Mouse (Mus musculus): ENCODE results near the gene Plet1. TPM values are rescaled to one million over a fixed set of nuclear protein-coding genes. Genes with fewer than 3 reads are reported as not detected.
A peak's percentile ranks its signal among the peaks of the same experiment; 100 is the strongest.

The Plet1 gene
- polyA plus RNA-seq, 1 experiment from 2014 or later = 3.1 TPM

GRCm38 (mm10) chr9:50505405-50505804 lies 11.1 kb downstream of the Plet1 start:
- WGBS = 23% methylated on average over 6 of the region's 6 CpGs
- Histone ChIP-seq H3K36me3 (ENCODE audit: control insufficient read depth, insufficient read depth) (no peaks in the 10 kb centered on the region), H3K4me1 (replicated peaks; ENCODE audit: control insufficient read depth, insufficient read depth, low read length) (no peaks in the 10 kb centered on the region), H3K27ac (ENCODE audit: low read depth, low read length) (no peak overlapping the region), H3K4me2 (replicated peaks; ENCODE audit: low read depth) (no peak overlapping the region), H3K9ac (ENCODE audit: low read depth, low read length) (no peak overlapping the region), H3K9me3 (ENCODE audit: control insufficient read depth) (no peaks in the 10 kb centered on the region), H3K27me3 (replicated peaks; ENCODE audit: control insufficient read depth, insufficient read depth, low read length) (no peaks in the 10 kb centered on the region), H3K4me3 (ENCODE audit: low read depth, low read length) (no peak overlapping the region)
- TF ChIP-seq CTCF (IDR thresholded peaks at IDR 0.05; ENCODE audit: low read depth) = no peak
- no peak for ATAC-seq

DNA sequence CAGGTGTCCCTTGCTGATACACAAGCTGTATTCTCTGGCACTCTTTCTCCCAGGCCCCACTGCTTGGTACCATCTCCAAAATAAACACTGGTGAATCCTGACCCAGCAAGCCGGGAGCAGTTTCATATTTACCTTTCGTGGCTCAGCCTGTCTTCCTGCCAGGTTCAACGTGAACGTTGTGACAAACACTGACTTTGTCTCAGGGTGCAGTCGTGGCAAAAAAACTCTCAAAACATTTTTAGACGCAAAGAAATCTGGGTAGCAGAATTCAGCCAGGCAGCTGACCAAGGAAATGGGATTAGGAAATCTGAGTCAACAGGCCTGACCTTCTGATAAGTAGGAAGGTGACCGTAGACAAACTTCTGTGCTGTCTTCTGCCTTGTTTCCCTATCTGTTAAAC lies 13.2 kb downstream of the Plet1 start:
- H3K4me3 ChIP-seq (ENCODE audit: low read depth, low read length) = no peak overlapping the region
- WGBS = 31% methylated on average over 7 of the region's 7 CpGs
- TF ChIP-seq CTCF (IDR thresholded peaks at IDR 0.05; ENCODE audit: low read depth) = no peak

GRCm38 (mm10) chr9:50515462-50515861 lies 21.1 kb downstream of the Plet1 start:
- no peaks in the 10 kb centered on the region for H3K27me3 ChIP-seq (replicated peaks; ENCODE audit: control insufficient read depth, insufficient read depth, low read length)
- 36% methylated on average over 5 of the region's 5 CpGs for WGBS
- ATAC-seq = peak; percentile 69
- H3K9ac ChIP-seq (ENCODE audit: low read depth, low read length) = no peak overlapping the region
- H3K4me2 ChIP-seq (replicated peaks; ENCODE audit: low read depth) = no peak overlapping the region
- no peaks in the 10 kb centered on the region for H3K36me3 ChIP-seq (ENCODE audit: control insufficient read depth, insufficient read depth)
- H3K9me3 ChIP-seq (ENCODE audit: control insufficient read depth) = no peaks in the 10 kb centered on the region
- no peak for TF ChIP-seq CTCF (IDR thresholded peaks at IDR 0.05; ENCODE audit: low read depth)
- H3K4me3 ChIP-seq (ENCODE audit: low read depth, low read length) = no peak overlapping the region
- no peaks in the 10 kb centered on the region for H3K4me1 ChIP-seq (replicated peaks; ENCODE audit: control insufficient read depth, insufficient read depth, low read length)
- no peak overlapping the region for H3K27ac ChIP-seq (ENCODE audit: low read depth, low read length)

More for the DNA sequence above, 13.2 kb downstream of the Plet1 start:
- no peak overlapping the region for H3K27ac ChIP-seq (ENCODE audit: low read depth, low read length)
- H3K27me3 ChIP-seq (replicated peaks; ENCODE audit: control insufficient read depth, insufficient read depth, low read length) = no peaks in the 10 kb centered on the region
- no peaks in the 10 kb centered on the region for H3K36me3 ChIP-seq (ENCODE audit: control insufficient read depth, insufficient read depth)
- no peak for ATAC-seq
- no peak overlapping the region for H3K4me2 ChIP-seq (replicated peaks; ENCODE audit: low read depth)
- H3K4me1 ChIP-seq (replicated peaks; ENCODE audit: control insufficient read depth, insufficient read depth, low read length) = no peaks in the 10 kb centered on the region
- H3K9me3 ChIP-seq (ENCODE audit: control insufficient read depth) = no peaks in the 10 kb centered on the region
- no peak overlapping the region for H3K9ac ChIP-seq (ENCODE audit: low read depth, low read length)

DNA sequence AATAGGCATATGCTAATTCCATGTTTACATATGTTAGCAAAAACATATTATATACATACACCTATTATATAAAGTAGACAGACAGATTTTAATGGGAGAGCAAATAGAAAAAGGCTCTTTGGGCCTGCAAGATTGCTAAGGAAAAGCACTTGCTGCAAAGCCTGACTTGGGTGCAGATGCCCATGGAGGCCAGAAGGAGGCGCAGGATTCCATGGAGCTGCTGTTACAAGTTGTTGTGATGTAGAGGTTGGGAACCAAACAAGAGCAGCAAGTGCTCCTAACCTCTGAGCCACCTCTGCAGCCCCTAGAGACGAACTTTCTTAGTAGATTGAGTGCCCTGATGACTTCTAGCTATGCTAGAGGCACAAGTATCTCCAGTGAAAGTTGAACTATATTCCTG lies 24.5 kb downstream of the Plet1 start:
- no peak for ATAC-seq
- H3K9ac ChIP-seq (ENCODE audit: low read depth, low read length) = no peak overlapping the region
- H3K4me1 ChIP-seq (replicated peaks; ENCODE audit: control insufficient read depth, insufficient read depth, low read length) = no peaks in the 10 kb centered on the region
- H3K27me3 ChIP-seq (replicated peaks; ENCODE audit: control insufficient read depth, insufficient read depth, low read length) = no peaks in the 10 kb centered on the region
- H3K9me3 ChIP-seq (ENCODE audit: control insufficient read depth) = no peaks in the 10 kb centered on the region
- no peak overlapping the region for H3K4me3 ChIP-seq (ENCODE audit: low read depth, low read length)
- WGBS = 17% methylated on average over 2 of the region's 2 CpGs
- peaks cover 10% of the 10 kb centered on the region; the same call in 1 of the 2 replicates for H3K36me3 ChIP-seq (ENCODE audit: control insufficient read depth, insufficient read depth)
- no peak overlapping the region for H3K27ac ChIP-seq (ENCODE audit: low read depth, low read length)
- peak; percentile 76 for TF ChIP-seq CTCF (IDR thresholded peaks at IDR 0.05; ENCODE audit: low read depth)
- no peak overlapping the region for H3K4me2 ChIP-seq (replicated peaks; ENCODE audit: low read depth)

- ATAC-seq = no peak
- Histone ChIP-seq H3K9me3 (ENCODE audit: control insufficient read depth) (no peaks in the 10 kb centered on the region), H3K4me1 (replicated peaks; ENCODE audit: control insufficient read depth, insufficient read depth, low read length) (no peaks in the 10 kb centered on the region), H3K4me3 (ENCODE audit: low read depth, low read length) (no peak overlapping the region), H3K27me3 (replicated peaks; ENCODE audit: control insufficient read depth, insufficient read depth, low read length) (no peaks in the 10 kb centered on the region), H3K4me2 (replicated peaks; ENCODE audit: low read depth) (no peak overlapping the region), H3K36me3 (ENCODE audit: control insufficient read depth, insufficient read depth) (peaks cover 10% of the 10 kb centered on the region; the same call in 1 of the 2 replicates), H3K9ac (ENCODE audit: low read depth, low read length) (no peak overlapping the region), H3K27ac (ENCODE audit: low read depth, low read length) (no peak overlapping the region)
- TF ChIP-seq CTCF (IDR thresholded peaks at IDR 0.05; ENCODE audit: low read depth) = no peak
- 91% methylated on average over 6 of the region's 6 CpGs for WGBS
Observed at GRCm38 (mm10) chr9:50520748-50521147, 26.4 kb downstream of the Plet1 start.

DNA sequence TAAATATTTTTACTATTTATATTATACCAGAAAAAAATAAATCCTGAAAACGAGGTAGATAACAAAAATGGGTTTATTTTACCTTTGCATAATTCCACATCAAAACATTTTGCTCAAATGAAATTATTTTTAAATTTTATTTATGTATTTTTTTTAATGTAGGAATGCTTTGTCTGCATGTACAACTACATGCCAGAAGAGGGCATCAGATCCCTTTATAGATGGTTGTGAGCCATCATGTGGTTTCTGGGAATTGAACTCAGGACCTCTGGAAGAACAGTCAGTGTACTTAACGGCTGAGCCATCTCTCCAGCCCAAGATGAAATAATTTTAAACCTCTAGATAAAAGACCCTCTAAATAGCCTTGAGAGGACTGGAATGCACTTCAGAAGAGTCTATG lies 27.2 kb downstream of the Plet1 start:
- H3K27ac ChIP-seq (ENCODE audit: low read depth, low read length) = no peak overlapping the region
- H3K9me3 ChIP-seq (ENCODE audit: control insufficient read depth) = no peaks in the 10 kb centered on the region
- no peak overlapping the region for H3K4me3 ChIP-seq (ENCODE audit: low read depth, low read length)
- H3K27me3 ChIP-seq (replicated peaks; ENCODE audit: control insufficient read depth, insufficient read depth, low read length) = no peaks in the 10 kb centered on the region
- no peak for ATAC-seq
- H3K9ac ChIP-seq (ENCODE audit: low read depth, low read length) = no peak overlapping the region
- 52% methylated on average over 2 of the region's 2 CpGs for WGBS
- H3K4me2 ChIP-seq (replicated peaks; ENCODE audit: low read depth) = no peak overlapping the region
- H3K4me1 ChIP-seq (replicated peaks; ENCODE audit: control insufficient read depth, insufficient read depth, low read length) = no peaks in the 10 kb centered on the region
- peak; percentile 50 for TF ChIP-seq CTCF (IDR thresholded peaks at IDR 0.05; ENCODE audit: low read depth)
- peaks cover 10% of the 10 kb centered on the region; the same call in 1 of the 2 replicates for H3K36me3 ChIP-seq (ENCODE audit: control insufficient read depth, insufficient read depth)

- Histone ChIP-seq H3K27ac (ENCODE audit: low read depth, low read length) (no peak overlapping the region), H3K9me3 (ENCODE audit: control insufficient read depth) (no peaks in the 10 kb centered on the region), H3K4me3 (ENCODE audit: low read depth, low read length) (no peak overlapping the region), H3K4me2 (replicated peaks; ENCODE audit: low read depth) (no peak overlapping the region), H3K4me1 (replicated peaks; ENCODE audit: control insufficient read depth, insufficient read depth, low read length) (0 out of 2 replicates have a peak, but pooled peaks cover under 1% of the 10 kb centered on the region), H3K9ac (ENCODE audit: low read depth, low read length) (no peak overlapping the region), H3K36me3 (ENCODE audit: control insufficient read depth, insufficient read depth) (peaks cover 10% of the 10 kb centered on the region; the same call in 1 of the 2 replicates), H3K27me3 (replicated peaks; ENCODE audit: control insufficient read depth, insufficient read depth, low read length) (no peaks in the 10 kb centered on the region)
- ATAC-seq = no peak
- WGBS = 82% methylated on average over 5 of the region's 5 CpGs
- no peak for TF ChIP-seq CTCF (IDR thresholded peaks at IDR 0.05; ENCODE audit: low read depth)
Observed at GRCm38 (mm10) chr9:50522574-50522973, 28.2 kb downstream of the Plet1 start.

All from intestine, postnatal 0 days (tissue).